Mouse (Mus musculus): ENCODE measurements around the gene Zfhx3. TPM values are rescaled to one million over a fixed set of nuclear protein-coding genes. Genes with fewer than 3 reads are reported as not detected.

The Zfhx3 gene
- total RNA-seq, 2 experiments from 2014 or later: 7.2 to 8.3 TPM

DNA sequence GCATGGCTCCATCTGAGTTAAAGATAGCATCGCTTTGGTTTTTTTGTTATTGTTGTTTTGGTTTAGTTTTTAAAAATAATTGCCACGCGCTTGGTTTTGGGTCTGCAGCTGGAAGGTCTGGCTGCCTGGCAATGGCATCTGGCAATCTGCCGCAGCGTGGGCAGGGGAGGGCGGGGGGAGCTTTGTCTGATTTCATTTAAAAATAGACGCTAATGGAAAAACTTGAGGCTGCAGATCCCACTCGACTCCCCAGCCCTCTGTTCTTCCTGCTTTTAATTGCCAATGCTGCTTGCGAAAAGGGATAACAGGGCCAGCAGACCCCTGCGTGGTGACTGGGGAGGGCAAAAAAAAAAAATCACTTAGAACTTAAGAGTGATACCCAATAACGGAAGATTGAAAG lies 69.1 kb downstream of the Zfhx3 start:
- DNase-seq: no peak
- intact Hi-C loops (cut with DNase I): no loop called here

DNA sequence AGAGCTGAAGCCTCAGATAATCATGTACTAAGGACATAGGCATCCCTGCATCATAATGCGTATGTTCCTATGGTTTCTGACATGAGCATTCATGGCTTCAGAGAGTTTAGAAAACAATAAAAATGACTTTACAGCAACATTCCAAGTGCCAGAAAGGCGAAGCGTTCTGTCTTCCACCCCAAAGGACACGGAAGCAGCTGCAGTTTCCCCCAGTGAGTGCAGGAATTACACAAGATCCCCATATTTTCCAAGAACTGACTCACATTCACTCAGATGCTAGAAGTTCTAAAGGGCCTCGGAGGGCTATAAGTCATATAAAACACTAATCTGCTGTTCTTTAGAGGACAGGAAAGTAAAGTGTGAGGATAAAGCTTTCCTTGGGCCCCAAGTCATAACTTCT lies 75.3 kb downstream of the Zfhx3 start:
- no peak for DNase-seq
- intact Hi-C loops (cut with DNase I): no loop called here

DNA sequence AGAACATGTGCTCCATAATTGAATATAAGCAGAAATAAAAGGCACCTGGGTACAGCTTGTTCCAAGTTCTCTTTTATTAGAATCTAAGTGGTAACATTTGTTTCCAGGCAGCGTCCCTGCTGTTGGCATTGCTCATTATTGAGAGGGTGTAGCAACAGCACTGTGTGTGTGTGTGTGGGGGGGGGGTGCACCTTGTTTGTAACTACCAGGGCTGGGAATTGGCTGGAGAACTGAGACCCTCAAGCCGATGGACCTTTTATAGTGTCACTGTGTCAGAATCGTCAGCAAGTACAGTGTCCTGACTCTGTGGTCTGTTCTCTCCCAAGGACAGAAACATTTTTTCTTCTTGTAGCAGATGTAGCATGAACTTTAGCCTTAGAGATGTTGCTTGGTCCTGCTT lies 77.2 kb downstream of the Zfhx3 start:
- intact Hi-C loops (cut with DNase I): no loop called here
- no peak for DNase-seq

- intact Hi-C loops (cut with DNase I): no loop called here
- no peak for DNase-seq
Measured at GRCm38 (mm10) chr8:108022404-108022803, 80.0 kb downstream of the Zfhx3 start.

- intact Hi-C loops (cut with DNase I): no loop called here
- no peak for DNase-seq
Measured at GRCm38 (mm10) chr8:108024331-108024730, 81.9 kb downstream of the Zfhx3 start.

- intact Hi-C loops (cut with DNase I): no loop called here
- DNase-seq: no peak
Measured at GRCm38 (mm10) chr8:108025249-108025648, 82.8 kb downstream of the Zfhx3 start.

DNA sequence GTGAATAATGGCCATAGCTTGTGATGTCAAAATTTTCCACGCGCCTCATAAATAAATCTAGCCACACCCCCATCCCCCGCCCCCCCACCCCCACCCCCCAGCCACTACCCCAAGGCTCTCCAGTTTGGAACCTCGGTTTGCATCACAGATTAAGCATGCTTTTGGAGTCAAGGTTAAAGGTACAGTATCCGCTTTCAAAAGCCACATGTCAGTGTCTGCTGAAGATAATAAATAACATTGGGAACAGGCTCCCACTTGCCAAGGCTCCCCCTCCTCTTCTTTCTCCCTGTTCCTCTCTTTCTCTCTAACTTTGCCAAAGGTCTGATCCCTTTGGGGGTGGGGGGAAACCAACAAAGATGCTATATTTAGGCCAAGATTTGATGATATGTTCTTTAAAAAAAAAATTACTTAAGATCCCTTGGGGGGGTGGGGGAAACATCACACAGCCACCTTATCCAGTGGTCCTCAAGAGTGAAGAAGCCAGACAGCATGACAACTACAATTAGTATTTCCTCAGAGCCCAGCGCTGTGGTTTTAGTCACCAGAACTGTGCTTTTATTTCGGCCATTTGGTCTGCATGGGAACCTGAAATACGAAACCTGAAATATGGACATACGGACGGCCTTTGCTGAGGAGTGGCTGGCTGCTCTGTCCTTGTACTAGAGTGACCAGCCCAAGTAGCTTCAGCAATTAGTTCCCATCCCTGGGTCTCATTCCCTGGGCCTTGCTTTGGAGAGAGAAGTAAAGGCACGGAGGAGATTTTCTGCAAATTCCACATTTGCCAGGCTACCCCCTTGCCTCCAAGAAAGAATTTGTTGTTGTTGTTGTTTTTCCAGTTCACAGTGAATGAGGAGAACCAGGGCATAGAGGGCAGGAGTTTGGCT lies 84.4 kb downstream of the Zfhx3 start:
- intact Hi-C loops (cut with DNase I): no loop called here
- no peak for DNase-seq

GRCm38 (mm10) chr8:108027561-108028025 lies 85.1 kb downstream of the Zfhx3 start:
- DNase-seq: no peak
- intact Hi-C loops (cut with DNase I): no loop called here

- DNase-seq: no peak
- intact Hi-C loops (cut with DNase I): no loop called here
Measured at GRCm38 (mm10) chr8:108028440-108028839, 86.0 kb downstream of the Zfhx3 start.

GRCm38 (mm10) chr8:108031159-108031558 lies 88.7 kb downstream of the Zfhx3 start:
- intact Hi-C loops (cut with DNase I): no loop called here
- DNase-seq: no peak

- DNase-seq: no peak
- intact Hi-C loops (cut with DNase I): no loop called here
Measured at GRCm38 (mm10) chr8:108034070-108034469, 91.6 kb downstream of the Zfhx3 start.

- no peak for DNase-seq
- intact Hi-C loops (cut with DNase I): no loop called here
Measured at GRCm38 (mm10) chr8:108034726-108035125, 92.3 kb downstream of the Zfhx3 start.

GRCm38 (mm10) chr8:108043618-108044017 lies 101.2 kb downstream of the Zfhx3 start:
- intact Hi-C loops (cut with DNase I): no loop called here
- no peak for DNase-seq

DNA sequence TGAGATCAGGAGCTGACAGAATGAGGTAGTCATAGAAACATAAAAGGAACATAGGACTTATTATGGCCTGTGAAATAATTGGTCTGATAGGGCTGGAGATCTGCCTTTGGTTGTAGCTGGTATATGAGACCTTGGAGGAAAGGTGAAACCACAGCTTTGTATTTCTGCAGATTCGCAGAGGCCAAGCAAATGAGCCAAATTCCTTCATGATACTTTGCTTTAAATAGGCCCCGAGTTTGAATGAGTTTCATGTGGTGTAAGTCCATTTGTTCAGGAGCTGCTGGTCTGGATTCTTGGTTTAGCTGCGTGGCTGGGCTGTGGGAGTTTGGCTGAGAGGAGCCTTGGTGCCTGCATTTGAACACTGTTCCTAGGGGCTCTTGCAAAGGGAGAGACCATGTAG lies 101.7 kb downstream of the Zfhx3 start:
- intact Hi-C loops (cut with DNase I): no loop called here
- no peak for DNase-seq

GRCm38 (mm10) chr8:108056241-108056640 lies 113.8 kb downstream of the Zfhx3 start:
- intact Hi-C loops (cut with DNase I): no loop called here
- no peak for DNase-seq

DNA sequence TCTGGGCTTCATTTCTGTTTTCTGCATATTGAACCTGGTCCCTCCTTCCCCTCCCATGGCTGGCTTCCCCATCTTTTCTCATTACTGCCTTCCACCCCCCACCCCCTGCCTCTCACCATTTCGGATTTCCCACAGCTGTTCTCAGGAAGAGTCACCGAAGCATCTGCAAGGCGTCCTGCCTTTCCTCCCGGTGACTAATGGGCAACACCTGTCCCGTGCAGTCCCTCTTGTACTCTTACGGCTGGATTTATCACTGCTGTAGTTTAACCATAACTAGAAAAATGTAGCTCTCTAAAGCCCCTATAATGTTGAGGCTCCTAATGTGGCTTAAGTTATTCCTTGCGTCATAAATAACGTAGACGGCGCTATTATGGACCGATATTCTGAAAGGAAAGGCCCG lies 119.5 kb downstream of the Zfhx3 start:
- intact Hi-C loops (cut with DNase I): no loop called here
- no peak for DNase-seq

DNA sequence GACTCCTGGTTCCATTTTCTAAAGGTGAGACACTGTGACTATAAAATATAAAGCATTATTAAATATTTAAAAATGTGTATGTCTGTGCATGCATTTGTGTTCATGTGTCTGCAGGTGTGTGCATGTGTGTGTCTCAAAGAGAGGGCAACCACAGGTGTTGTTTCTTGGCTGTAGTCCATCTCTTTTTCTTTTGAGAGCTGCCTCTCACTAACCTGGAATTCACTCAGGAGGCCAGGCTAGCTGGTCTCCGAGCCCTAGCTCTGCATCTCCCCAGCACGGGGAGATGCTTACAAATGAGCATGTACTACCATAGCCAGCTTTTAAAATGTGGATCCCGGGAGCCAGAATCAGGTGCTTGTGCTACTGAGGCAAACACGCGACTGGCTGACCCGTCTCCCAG lies 124.7 kb downstream of the Zfhx3 start:
- intact Hi-C loops (cut with DNase I): no loop called here
- DNase-seq: no peak

DNA sequence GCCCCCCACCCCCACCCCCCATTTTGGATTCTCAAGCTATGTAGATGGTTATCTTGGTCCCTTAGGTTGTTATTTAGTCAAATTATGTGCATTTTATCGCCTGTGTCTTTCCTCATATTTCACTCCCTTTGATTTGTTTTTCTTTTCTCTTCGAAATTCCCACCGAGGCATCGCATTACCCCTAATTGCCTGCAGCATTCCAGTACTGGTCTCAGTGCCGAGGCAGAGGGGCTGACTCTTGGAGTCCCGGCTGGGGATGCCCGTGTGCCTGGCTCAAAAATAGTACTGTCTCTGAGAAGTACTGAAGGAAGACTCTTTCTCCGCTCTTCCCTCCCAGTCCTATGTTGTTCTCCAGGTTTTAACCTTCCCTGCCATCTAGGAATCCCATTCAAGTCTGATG lies 125.8 kb downstream of the Zfhx3 start:
- intact Hi-C loops (cut with DNase I): no loop called here
- no peak for DNase-seq

DNA sequence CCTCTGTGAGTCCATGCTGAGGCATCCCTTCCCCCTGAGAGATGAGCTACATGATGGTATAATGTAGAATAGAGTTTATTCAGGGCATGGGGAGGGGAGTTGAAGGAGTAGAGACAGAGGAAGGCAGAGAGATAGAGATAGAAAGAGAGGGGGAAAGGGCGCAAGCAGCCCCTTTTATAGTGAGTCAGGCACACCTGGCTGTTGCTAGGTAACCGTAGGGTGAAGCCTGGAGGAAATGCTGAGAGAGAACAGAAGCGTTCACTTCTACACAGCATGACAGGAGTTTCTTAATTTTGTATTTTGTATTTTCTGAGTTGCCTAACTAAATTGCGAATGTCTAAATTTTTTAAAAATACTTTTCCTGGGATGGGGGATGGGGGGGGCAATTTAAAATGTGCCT lies 128.0 kb downstream of the Zfhx3 start:
- DNase-seq: no peak
- intact Hi-C loops (cut with DNase I): no loop called here

- no peak for DNase-seq
- intact Hi-C loops (cut with DNase I): no loop called here
Measured at GRCm38 (mm10) chr8:108072126-108072746, 129.8 kb downstream of the Zfhx3 start.

DNA sequence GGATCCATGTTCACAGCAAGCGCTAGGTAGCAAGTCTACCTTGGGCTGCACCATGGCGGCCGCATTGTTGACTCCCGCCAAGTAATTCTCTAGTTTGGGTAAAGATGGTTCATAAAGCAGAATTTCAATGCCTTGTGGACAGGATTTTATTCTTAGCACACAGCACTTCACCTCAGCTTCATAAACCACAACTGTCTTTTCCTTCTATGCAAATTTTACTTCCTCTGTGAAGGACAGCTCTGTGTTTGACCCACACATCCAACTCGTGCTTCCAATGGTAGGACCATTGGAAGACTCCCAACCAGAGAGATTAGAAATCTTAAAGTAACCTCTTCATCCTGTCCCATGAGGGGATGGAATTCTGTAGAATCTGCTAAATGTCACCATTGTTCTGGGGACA lies 130.4 kb downstream of the Zfhx3 start:
- DNase-seq: no peak
- intact Hi-C loops (cut with DNase I): no loop called here

DNA sequence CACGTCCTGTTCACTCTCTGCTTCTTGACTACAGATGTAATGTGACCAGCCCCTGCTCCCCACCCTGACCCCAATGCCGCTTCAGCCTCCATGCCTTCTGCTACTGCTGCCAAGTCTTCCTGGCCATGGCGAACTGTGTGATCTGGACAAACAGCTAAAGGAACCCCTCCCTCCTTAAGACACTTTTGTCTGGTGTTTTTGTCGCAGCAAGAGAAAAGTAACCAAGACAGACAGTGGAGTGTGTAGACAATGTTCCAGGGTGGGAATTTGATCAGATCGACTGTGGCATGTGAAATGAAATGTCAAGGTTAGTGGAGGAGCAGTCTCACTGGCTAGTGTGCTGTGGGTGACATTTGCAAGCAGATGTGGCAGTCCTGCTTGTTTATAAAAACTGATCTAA lies 132.7 kb downstream of the Zfhx3 start:
- no peak for DNase-seq
- intact Hi-C loops (cut with DNase I): no loop called here
